Mouse (Mus musculus) adrenal gland, adult 2 months (tissue): ENCODE measurements at regions not wholly inside any gene's neighbourhood (a gene's known extent, or its start where the extent isn't known, plus 50 kb on each side); places are given as distances from the start of the nearest gene placed in this dataset.

Source experiments
- DNase-seq: peaks from one replicate; pipeline ENCODE4 v3.0.0; 2021

DNA sequence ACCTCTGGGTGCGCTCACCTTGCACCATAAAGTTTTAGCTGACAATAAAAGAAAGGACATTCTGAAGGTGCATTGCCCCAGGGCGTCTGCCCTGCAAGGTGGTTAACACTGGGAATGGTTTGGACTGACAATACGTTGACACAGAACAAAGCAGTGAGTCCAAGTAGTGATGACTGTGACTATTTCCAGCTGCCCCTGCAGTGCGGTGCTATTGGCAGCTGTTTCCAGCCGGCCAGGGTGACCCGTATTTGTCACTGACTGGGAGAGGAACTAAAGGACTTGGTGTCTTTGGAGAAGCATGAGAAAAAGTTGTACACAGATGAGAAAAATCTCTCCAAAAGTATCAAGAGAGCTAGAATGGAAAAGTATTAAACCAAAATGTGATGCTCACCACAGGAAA lies 52.0 kb upstream of the Vtcn1 start:
- DNase-seq: no peak

DNA sequence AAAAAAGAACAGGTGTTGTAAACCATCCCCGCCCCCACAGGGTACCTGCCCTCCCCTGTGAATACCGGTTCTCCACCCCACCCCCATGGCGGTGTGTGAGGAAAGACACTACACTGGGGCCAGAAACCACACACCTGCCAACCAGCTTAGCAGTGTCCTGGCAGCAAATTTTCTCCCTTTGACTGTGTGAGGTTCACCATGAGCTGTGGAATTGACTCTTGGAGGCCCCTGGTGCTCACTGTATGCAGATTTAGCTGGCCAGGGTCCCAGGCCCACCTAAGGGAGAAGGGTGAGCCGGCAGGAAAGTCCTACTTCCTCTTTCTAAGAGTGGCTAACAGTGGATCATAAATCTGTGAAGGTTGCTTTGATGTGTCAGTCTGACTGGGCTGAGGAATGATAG lies 53.9 kb upstream of the Vtcn1 start:
- DNase-seq: no peak

DNA sequence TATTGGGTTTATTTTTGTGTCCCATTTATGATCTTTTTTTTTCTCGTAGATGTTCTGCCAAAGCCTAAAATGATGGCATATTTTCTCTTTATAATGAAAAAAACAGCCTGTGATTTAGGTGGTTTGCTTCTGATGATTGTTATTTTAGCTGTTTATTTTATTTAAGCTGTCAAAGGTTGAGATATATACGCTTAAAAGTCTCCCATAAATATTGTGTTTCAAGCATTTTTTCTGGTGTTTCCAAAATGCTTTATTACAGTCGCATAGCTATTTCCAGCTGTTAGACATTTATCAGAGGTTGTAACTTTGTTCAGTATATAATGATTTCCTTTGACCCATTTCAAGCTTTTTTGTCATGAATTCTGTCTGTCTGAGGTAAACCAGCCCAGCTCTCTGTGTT lies 54.4 kb upstream of the Vtcn1 start:
- DNase-seq: no peak

DNA sequence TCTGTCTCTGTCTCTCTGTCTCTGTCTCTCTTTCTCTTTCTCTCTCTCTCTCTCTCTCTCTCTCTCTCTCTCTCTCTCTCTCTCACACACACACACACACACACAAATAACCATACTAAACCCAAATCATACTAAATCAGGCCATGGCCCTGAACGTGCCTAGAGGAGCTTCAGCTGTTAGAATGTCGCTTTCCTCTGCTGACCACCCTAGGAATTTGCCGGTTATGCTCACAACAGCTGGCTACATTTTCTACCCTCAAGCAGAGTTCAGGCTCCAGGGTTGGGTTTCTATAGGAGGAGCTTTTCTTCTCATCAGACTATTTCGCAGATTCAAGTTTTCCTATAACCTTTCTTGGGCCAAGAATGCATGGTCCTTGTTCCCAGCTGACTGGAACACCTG lies 56.1 kb upstream of the Vtcn1 start:
- DNase-seq: no peak

DNA sequence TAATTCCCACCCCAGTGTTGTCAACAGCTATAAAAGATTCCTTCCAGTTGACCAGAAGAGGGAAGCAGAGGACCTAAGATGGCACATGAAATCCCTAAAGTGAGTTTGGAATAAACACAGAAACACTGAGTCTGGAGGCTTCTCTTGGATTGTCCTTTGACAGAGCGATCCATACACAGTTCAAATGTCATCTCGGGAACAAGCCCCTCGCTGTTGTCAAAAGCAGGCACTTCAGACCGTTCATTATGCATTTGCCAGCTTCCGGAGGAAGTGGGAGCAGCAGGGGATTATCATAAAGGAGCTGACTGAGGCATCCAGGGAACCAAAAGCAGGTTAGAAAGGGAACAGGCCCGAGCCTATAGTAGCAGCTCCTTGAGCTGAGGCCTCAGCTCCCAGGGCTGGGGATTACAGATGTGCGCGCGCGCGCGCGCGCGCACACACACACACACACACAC lies 57.1 kb upstream of the Vtcn1 start:
- no peak for DNase-seq

DNA sequence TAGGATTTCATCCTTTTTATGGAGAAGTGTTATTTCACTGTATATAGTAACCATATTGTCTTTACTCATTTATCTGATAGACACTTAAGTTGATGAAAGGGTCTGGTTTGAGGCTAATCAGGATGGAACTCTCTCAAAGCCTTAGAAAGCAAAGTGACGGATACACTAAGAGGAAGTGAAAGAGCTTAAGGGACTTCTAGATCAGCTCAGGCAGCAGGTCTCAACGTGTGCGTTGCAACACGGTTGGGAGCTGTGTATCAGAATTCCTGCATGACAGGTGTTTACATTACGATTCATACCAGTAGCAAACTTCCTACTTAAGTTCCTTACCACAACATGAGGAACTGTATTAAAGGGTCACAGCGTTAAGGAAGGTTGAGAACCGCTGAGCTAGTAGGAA lies 59.9 kb upstream of the Vtcn1 start:
- DNase-seq: no peak

DNA sequence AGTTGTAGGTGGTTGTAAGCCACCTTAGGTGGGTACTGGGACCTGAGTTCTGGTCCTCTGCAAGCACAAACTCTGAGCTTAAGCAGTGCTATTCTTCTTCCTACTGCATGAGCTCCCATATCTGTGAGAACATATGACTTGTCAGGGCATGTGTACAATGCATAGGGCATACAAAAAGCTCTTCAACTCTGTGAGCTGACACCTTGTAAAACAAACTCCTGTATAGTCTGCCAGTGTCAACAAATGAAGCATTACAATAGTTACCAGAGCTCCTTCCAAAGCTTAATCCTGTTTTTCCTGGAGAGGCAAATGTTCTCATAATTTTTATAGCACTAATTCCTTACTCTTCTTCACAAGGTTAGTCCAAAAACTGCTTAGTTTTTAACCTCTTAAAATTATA lies 62.4 kb upstream of the Vtcn1 start:
- DNase-seq: no peak

DNA sequence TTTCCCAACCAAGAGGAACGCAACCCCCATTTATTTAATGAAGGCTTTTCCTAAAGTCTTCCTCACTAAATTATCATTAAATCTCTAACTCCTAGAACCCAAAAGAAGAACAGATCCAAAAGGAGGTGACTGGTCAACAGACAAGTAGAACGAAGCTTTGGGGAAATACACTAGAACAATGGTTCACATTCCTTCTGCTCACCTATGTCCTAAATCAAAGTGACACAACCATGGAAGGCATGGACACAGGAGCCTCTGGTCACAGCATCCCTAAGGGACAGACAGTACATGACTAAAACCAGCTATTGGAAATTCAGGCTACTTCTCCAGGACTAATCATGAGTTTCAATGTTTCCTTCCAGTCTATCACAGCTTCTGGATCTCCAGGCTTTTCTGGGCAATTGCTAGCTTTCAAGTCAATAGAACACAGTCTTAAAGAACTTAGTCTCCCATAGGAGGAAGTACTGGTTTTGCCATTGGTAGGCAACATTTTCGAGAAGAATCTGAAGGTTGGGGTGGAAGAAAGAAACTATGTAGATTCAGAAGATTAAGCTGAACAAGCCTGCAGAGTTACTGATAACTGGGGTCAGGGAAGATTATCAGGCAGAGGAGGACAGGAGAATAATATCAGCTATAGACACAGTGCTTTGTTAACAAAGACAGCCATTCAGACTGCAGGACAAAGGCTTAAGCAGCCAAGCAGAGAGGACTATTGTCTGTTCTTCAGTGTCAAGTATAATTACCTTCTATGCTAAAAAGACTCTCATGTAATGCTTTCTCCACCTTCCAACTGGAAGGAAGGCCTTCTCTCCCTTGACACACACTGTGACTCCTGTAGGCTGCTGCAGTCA lies 65.9 kb upstream of the Vtcn1 start:
- DNase-seq: no peak

DNA sequence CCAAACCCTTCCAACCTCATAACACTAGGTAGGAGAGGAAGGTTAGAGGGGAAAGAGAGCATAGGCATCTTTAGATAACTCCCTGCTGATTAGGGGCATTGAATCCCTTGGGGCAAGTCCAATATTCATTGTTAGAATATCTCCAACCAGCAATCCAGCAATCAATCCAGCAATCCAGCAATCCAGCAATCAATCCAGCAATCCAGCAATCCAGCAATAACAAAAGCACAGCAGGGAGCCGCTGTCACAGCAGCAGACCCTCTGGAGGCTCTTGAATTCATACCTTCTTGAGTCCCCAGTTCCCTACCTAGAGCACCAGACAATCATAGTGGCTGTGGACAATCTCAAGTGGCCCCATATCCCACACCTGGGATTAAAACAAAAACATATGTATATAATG lies 69.4 kb upstream of the Man1a2 start:
- DNase-seq: no peak

DNA sequence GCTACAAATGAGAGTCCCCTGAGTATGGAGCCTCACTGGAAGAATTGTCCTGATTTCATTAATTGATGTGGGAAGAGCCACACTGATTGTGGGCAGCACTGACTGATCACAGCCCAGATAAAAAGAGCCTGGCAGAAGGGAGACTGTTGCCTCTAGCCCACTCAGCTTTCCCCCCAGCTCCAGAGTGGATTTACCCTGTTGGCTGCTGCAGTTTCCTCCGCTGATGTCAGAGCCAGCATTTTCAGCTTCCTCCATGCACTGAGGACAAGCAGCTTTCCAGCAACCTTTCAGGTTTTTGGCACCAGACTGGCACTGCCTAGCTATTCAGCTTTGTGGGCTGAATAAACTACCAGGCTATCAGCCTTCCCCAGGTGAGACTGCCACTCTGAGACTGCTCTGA lies 65.9 kb upstream of the Man1a2 start:
- DNase-seq: no peak

DNA sequence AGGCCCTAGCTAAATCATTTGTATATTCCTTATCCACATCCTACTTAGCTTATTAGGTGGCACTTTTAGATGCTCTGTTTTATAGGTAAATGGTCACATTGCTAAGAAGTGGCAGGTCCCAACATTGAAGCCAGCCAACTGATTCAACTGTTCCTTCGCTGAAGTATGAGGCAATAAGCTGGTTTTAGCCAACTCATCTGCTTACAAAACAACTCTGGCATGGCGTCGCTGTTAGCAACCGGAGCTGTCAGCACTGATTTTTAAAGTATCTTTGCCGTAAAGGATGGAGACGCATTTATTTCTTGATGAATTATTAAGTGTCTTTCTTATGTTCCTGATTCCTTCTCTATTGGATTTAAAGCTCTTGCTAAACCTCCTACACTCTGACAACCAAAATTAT lies 63.4 kb upstream of the Man1a2 start:
- DNase-seq: peak; percentile 21

DNA sequence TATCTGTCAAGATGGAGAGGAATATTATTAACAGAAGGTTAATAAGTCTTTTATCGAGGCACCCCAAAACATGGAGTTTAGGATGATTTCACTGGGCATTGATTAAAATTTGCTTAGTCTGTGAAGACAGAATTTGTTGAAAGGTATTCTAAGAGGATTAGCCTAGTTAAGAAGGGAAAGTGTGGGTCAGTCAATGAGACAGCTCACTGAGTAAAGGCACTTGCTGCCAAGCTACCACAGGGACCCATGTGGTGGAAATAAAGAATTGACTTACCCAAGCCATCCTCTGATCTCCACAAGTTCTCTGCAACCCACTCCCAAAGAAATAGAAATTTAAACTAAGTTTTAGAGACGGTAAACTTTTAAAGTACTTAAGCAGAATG lies 63.0 kb upstream of the Man1a2 start:
- DNase-seq: no peak

DNA sequence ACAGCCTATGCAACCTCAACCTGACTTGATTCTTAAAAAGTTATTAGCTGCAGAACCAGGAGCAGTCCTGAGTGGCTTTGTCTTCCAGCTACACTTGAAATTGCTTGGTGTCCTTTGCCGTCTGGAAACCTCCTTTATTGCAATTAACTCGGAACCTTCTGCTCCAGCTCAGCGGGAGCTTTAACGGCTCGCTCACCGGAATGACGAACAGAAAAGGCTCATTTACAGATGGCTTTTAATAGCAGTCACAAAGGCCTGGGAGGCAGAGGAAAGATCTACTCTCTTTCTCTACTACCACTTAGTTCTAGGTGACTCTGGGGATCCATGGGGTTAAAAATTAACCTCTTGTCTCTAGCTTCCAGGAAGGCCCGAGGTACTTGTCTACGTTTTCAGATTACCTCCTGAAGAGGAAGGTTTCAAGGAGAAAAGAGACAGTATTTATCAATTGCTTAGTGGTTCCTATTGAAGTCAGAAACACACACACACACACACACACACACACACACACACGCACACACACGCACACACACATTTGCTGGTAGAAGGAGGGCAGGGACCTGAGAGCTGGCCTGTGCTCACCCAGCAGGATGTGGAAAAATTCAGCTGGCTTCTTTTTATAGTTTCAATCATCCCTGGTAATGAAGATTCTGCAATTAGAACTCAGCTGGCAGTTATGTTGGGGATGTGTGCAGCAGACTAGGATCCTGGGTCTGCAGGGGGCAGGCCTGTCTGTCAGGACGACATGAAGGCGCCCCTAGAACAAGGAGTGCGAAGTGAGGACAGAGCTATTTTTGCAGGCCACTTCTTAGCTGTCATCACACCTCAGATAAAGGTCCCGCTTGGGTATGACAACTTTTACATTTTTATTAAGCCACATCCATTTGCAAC lies 62.4 kb upstream of the Man1a2 start:
- no peak for DNase-seq

DNA sequence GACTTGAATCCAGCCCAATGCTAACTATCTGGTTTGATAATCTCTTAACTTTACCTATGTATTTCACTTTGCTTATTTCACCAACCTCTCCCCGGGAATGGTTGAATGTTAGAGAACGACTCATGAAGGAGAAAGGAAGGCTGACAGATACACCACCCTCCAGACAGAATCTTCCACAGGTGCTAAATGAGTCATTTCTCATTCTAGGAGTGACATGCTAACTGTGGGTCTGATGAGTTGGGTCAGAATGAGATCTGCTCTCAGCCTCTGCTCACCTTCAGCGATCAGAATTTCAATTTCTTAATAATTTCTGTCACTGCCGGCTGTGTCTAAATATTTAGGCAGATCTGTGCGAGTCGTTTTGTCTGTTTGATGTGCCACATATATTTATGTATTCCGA lies 52.4 kb upstream of the Man1a2 start:
- no peak for DNase-seq

DNA sequence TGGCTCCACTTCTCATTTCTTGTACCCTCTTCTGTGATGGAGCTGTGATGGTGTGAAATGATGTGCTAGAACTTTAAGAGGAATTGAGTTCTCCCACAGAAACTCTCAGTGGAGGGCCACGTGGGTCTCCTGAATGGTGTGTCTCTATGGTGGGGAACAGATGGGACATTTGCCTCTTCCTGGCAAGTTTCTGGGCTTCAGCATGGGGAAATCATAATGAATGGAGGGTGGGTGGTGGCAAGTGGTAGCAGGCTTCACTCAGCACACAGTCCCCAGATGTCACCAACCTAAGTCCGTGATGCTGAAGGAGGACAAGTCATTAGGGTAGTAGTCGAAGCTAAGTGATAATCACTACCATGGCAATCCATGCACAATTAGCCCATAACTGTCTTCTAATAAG lies 51.2 kb upstream of the Man1a2 start:
- DNase-seq: no peak
